Mouse (Mus musculus) thymus, adult 2 months (tissue): ENCODE measurements around the gene Ppp1r15b.

Source experiments
- CTCF ChIP-seq: fragments of 200-500 bp; IDR thresholded peaks from 2 replicates; pipeline ENCODE4 v1.5.1; 2012; ENCODE audit warnings: mild to moderate bottlenecking, control low read depth, low read length, moderate library complexity, borderline replicate concordance; ENCODE audit not compliant: control insufficient read depth, poor library complexity, insufficient read depth; ENCODE audit errors: extremely low read depth
- POLR2A ChIP-seq: fragments of 200-500 bp; IDR thresholded peaks from 2 replicates; pipeline ENCODE4 v1.6.1; 2012; ENCODE audit warnings: mild to moderate bottlenecking, low read length, control low read depth, moderate library complexity; ENCODE audit not compliant: control insufficient read depth, poor library complexity, insufficient read depth; ENCODE audit errors: extremely low read depth

DNA sequence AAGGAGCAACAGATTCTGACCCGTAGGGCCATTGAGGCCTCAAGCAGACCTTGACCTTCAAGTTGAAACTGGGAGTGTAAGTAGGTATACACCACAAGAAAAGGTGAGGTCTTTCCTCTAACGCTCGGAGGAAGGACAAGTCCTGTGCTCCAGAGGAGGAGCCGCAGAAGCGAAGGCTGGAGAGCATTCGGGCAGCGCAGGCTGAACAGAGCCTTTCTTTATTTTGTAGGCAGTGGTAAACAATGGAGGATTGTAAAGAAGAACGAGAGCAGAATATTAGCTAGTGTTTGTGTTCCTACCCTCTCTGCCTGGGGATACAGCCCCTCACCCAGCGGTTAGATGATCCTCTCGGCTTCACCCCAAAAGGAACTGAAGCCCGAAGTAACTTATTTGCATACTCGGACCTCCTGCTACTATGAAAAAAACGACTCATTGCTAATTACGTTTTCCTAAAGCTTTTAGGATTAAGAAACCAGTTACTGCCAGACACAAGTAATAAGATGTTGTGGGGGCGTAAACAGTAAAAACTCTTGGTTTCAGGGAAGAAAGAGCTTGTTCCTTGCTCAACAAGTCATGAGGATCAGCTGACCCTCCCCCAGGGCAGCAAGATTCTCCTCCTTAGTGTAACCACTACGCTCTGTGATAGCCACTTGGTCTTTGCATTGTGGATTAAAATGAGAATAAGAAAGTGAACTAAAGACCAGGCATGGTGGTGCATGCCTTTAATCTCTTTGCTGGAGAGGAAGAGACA is 1.3 kb upstream of the Ppp1r15b start:
- TF ChIP-seq CTCF = no peak
- TF ChIP-seq POLR2A = no peak
